Mouse (Mus musculus) right cerebral cortex, adult 2 months (tissue): ENCODE data around the gene 4933417A18Rik.
"Not testable (repeated sequence)": the region's sequence is repeated elsewhere in the genome, so short reads cannot be mapped to it uniquely, and the experiment has no call there.

Experiments
- DNase-seq, 2 experiments: peaks; one replicate each; pipeline ENCODE4 v3.0.0; 2021 to 2022; ENCODE audit warnings: low spot score in 2 of 2

Gene 4933417A18Rik

DNA sequence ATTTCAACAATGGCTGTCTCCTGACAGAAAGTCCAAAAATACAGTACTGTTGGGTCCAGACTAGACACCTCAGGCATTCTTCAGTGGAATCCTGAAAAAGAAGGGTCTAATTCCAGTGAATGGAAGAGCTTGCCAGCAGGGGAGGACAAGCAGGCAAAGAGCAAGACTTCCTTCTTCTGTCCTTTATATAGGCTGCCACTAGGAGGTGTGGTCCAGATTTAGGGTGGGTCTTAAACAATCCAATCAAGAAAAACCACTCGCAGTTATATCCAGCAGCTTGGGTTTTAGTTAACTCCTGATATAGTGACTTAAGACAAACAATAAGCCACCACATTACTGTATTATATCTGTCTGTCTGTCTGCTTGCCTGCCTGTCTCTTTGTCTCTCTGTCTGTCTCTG is 49.6 kb downstream of the 4933417A18Rik start:
- DNase-seq, result no peak

DNA sequence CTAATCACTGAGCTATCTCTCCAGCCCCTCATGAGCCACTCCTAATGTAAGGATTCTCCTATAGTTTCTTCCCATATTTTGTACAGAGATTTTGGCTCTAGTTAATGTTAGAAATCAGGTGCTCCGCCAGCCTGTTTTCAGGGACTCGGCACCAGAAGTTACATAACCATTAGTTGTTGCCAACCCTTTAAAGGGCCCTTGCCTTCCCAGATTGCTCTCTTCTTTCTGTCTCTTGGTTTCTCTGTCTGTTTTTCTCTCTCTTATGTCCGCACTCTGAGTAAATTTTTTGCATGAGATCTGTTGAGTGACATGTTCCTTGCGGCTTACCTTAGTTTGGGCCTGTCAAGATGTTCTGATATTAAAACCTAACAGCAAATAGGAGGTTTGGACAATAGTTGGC is 51.9 kb downstream of the 4933417A18Rik start:
- no peak for DNase-seq

DNA sequence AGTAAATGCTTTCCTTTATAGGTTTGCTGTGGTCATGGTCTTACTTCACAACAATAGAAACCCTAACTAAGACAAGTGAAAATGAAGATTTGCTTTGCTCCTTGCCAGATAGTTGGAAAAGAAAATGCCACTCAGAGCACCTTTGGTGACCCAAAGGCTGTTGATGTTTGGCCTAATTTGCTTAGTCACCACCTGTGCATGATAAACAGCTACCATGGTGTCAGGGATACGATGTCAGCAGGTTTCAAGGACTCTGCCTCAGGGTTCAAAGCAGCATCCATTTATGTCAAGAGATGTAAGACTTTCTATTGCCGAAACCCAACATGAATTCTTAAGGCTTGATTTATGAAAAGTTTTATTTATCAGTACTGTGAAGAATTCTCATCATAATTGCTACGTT is 53.2 kb downstream of the 4933417A18Rik start:
- DNase-seq, result no peak

DNA sequence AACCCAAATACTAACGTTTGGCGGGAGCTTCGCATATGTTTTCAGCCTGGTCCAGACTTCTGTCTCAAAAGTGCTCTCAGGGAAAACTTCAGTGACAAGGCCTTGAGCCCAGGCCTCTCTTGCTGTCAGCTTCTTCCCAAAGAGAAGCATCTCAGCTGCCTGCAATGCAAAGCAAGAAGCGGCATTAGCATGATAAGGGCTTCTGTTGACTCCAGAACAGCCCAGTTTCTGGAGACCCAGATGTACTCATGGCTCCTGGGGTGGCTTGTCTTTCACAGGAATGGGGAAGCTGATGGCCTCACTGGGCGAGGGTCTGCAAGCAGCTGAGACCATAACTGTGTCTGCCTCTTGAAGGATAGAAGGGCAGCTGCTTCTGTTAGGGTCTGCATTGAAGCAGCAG is 54.4 kb downstream of the 4933417A18Rik start:
- DNase-seq, result not testable (repeated sequence)

DNA sequence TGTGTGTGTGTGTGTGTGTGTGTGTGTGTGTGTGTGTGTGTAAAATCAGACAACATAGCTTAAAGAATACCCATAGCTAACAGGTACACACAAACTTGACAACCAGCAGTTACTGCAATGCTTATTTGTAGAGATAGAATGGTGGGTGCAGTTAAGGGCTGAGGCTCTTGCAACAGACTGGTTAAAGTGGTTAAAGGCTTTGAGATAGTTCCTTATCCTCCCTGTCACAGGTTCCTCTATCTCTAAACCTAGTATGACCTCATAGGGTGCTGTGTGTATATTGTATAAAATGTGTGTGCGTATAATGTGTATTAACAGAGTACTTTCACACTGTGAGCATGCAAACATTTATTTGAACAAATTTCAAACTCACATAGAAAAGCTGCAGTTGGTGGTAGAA is 59.3 kb downstream of the 4933417A18Rik start:
- not testable (repeated sequence) for DNase-seq

DNA sequence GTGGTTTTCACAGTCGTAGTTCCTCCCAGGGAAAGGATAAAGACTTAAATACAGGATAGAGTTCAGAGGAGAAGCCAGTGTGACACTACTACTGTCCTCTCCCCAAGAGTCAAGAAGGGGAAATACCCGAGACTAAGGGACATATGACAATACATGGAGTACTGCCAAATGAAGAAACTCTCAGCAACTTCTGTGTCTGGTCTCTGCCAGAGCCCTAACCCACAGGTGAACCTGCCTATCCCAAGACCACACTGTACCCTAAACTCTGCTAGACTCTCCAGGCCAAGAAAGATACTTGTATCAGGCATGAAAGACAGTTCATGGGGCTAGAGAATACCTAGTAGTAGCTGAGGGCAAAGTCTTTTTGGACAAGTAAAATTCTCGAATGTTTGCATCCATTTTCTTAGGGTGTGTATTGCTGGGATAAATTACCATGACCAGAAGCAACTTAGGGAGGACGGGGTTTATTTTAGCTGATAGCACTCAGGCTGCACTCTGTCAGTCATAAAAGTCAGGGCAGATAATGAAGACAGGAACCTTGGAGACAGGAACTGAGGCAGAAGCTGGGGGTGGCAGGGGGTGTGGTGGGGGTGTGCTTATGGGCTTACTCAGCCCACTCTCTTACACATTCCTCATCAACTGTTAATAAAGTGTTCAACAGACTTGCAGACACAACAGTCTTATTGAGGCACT is 67.5 kb downstream of the 4933417A18Rik start:
- no peak for DNase-seq

DNA sequence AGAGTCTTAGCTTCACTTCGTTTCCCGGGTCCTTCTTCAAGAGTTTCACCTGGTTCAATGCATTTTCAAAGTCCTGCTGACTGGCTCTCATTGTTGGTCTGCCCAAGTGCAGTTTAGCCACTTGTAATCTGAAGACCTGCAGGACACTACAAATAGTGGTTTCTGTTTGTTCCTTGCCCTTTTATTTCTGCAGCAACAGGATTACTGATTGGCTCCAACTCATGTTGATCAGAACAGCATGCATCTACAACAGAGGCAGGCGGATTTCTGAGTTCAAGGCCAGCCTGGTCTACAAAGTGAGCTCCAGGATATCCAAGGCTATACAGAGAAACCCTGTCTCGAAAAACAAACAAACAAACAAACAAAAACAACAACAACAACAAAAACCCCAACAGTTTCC is 68.9 kb downstream of the 4933417A18Rik start:
- DNase-seq, result no peak

DNA sequence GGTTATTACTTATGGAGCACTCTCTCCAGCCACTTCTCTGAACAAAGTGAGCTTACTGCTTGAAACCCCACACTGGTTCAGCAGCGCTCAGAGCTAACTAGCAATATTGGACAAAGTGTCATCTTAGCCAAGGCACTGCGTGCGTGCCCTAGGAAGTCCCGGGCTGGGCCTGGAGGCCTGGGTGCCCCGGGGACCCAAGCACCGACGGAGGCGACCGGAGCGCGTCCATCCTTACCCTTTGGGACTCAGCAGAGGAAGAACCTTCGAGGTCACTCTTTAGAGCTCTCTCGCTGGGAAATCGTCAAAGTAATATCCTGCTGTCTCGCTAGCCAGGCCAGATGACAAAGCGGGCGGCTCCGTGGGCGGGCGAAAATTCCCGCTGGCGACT is 69.4 kb downstream of the 4933417A18Rik start:
- no peak for DNase-seq

DNA sequence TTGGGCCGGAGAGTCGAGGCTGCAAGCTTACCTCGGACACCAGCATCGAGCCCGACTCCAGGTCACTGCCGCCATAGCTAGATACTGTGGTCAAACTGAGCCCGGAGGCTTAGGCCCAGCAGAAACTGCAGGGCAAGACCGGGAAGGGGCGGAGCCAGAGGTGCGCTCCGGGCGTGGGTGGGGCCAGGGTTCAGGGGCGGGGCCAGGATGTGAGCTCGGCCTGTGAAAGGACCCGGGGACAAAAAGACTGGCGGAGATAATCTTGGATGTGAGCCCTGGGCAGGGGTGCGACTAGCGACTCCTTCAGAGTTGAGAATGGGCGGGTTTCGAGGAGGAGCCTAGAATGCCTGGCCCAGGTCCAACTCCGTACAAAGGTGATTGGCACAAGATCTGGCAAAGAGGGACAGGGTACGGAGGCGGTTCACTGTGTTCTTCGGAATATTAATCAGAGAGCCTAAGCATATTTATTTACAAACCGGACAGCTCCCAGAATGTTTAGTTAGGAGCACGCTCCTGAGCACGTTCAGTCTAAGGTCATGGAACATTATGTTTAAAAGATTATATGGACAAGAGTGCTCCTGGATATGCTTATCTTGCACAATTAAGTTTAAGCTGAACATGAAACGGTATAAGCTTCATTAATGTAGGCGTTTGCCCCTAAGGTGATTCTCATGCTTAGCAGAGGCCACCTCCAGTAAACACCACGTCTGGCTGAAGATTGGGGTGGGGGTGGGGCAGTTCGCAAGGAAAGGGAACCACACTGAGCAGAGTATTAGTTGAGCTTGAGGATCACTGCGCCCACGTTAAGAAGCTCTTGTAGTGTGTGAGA is 70.0 kb downstream of the 4933417A18Rik start:
- DNase-seq, result peak; percentile 79 to 83

DNA sequence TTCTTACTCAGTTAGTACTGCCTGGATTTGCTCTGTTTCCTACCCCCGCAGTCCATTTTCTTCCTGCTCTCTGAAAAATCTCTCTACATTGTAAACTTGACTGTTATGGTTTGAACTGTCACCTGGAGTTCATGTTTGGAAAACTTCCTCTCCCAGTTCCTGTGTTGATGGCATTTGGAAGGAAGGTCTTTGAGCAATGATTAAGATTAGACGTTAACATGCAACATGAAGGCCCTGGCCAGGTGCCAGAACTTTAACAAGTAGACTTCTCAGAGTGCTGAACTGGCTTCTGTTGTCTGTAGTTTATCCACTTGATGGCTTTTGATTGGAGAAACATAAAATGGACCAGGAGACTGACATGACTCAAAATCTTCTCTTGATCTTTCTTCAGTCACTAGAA is 71.7 kb downstream of the 4933417A18Rik start:
- no peak for DNase-seq
